In the genomic region with DNA sequence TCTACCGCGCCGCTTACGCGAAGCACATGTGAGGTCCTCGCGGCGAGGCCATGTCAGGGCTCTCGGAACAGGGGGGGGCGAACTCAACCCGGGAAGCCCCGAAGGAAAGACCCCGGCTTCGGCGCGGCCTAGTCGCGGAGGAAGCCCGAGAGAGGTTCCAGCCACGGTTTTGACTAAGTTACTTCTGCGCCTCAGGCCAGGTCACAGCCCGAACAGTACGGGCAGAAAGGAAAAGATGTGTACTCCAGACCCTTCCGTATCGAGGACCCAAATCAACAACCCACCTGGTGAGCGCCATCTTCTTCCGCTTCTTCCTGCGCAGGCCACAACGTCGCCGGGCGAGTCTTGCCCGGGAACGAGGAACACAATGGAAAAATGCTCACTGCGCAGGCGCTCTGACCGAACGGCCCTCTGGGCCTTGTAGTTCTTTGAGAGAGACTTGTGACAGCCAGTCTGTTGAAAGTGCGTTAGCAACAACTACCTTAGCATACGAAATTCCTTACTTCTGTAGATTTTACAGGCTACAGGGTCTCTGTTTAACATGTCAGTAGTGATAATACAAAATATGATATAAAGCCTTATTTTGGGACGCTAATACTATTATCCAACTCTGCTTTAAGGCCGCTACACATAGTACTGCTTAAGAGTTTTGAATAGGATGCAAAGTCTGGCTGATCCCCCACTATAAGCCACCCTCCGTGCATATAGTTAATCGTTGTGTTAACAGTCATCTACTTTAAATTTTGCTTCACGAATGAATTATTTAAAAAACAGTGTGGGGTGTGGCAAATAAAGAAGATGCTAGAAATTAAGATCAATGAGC, we compare ENCODE assay signal across 8 mouse cellular contexts. TPM values are rescaled to one million over a fixed set of nuclear protein-coding genes. Genes with fewer than 3 reads are reported as not detected.
DNase-seq lines count a peak whose midpoint lies in the region; ATAC-seq lines count a peak whose summit lies in the region.

A gene (minus strand): TSS at position 311 of the 823 bp plus-strand sequence.

- peak within 1 kb of the TSS; percentile 88 for H3K9ac ChIP-seq in forebrain, embryonic 14.5 days (ENCODE audit: low read length)
- H3K9ac ChIP-seq in neural tube, embryonic 15.5 days (replicated peaks): peak within 1 kb of the TSS; percentile 89

- peak; percentile 97 for DNase-seq in ES-CJ7 (ENCODE audit: low read depth, low spot score)
- peak; percentile 91 for DNase-seq in cerebellum, adult 11 months
- peak; percentile 98 for DNase-seq in forebrain, embryonic 14.5 days (ENCODE audit: low spot score)
- DNase-seq in heart, postnatal 14 days: peak; percentile 95
- peak; percentile 96 for DNase-seq in layer of hippocampus, adult 11-12 months (ENCODE audit: low spot score)
- peak; percentile 96 for DNase-seq in lung, adult 18-20 months
- DNase-seq in testis, postnatal 14 days (ENCODE audit: low spot score): peak; percentile 95

- H3K9me3 ChIP-seq in forebrain, embryonic 14.5 days (replicated peaks; ENCODE audit: control insufficient read depth, low read length): no peaks in the 10 kb centered on the region
- H3K9me3 ChIP-seq in neural tube, embryonic 15.5 days (replicated peaks): no peaks in the 10 kb centered on the region

- H3K27ac ChIP-seq in forebrain, embryonic 14.5 days (ENCODE audit: low read depth, low read length): peak within 1 kb of the TSS; percentile 75
- H3K27ac ChIP-seq in neural tube, embryonic 15.5 days (replicated peaks): peak within 1 kb of the TSS; percentile 93

- peak within 1 kb of the TSS; percentile 72 for H3K4me2 ChIP-seq in forebrain, embryonic 14.5 days (ENCODE audit: low read length)
- peak within 1 kb of the TSS; percentile 57 for H3K4me2 ChIP-seq in neural tube, embryonic 15.5 days

- no peaks in the 10 kb centered on the region for H3K27me3 ChIP-seq in forebrain, embryonic 14.5 days (replicated peaks; ENCODE audit: control insufficient read depth, insufficient read depth, low read length)
- H3K27me3 ChIP-seq in neural tube, embryonic 15.5 days (replicated peaks): no peaks in the 10 kb centered on the region

- 4% methylated on average over 45 of the region's 45 CpGs for WGBS in forebrain, embryonic 14.5 days
- 4% methylated on average over 45 of the region's 45 CpGs for WGBS in neural tube, embryonic 15.5 days

- ATAC-seq in forebrain, embryonic 14.5 days: peak; percentile 98
- peak; percentile 98 for ATAC-seq in neural tube, embryonic 15.5 days (ENCODE audit: low FRiP score)

- peaks cover 14% of the 10 kb centered on the region for H3K36me3 ChIP-seq in forebrain, embryonic 14.5 days (ENCODE audit: control insufficient read depth, insufficient read depth, low read length)
- H3K36me3 ChIP-seq in neural tube, embryonic 15.5 days: peaks cover 11% of the 10 kb centered on the region

- peaks cover 9% of the 10 kb centered on the region; the same call in 1 of the 2 replicates for H3K4me1 ChIP-seq in forebrain, embryonic 14.5 days (ENCODE audit: control insufficient read depth, insufficient read depth, low read length)
- H3K4me1 ChIP-seq in neural tube, embryonic 15.5 days: peaks cover 15% of the 10 kb centered on the region

- peak within 1 kb of the TSS; percentile 74 for H3K4me3 ChIP-seq in forebrain, embryonic 14.5 days (ENCODE audit: low read depth, low read length)
- peak within 1 kb of the TSS; percentile 75 for H3K4me3 ChIP-seq in neural tube, embryonic 15.5 days (replicated peaks)

- intact Hi-C loops in heart, postnatal 14 days (cut with DNase I): no loop called here

RNA-seq across cellular contexts. Expression of the gene that starts here (rescaled TPM):
- 138 and 145 TPM in 2 replicates for polyA plus RNA-seq in forebrain, embryonic 14.5 days (2014; fragmentation: Nextera tagmentation; extraction: Ambion mirVana)
- 10 to 100 TPM; 40.5 to 42.8 TPM for total RNA-seq in heart, postnatal 14 days (2021)
- 96.2 and 107 TPM in 2 replicates for polyA plus RNA-seq in neural tube, embryonic 15.5 days (2015; fragmentation: Nextera tagmentation; extraction: Ambion mirVana)

Comparison
In these comparisons a context has a peak if more than half of its experiments do, and no peak if none do; other contexts are left out.
1. Peak in every context shown above with its lines: DNase-seq, ATAC-seq, H3K4me3 ChIP-seq and H3K27ac ChIP-seq.